Mouse (Mus musculus): Measurements from ENCODE around the gene 4930452B06Rik. TPM values are rescaled to one million over a fixed set of nuclear protein-coding genes. Genes with fewer than 3 reads are reported as not detected.

Gene 4930452B06Rik
- total RNA-seq, 2 experiments from 2014 or later = 8.5 to 9.7 TPM

DNA sequence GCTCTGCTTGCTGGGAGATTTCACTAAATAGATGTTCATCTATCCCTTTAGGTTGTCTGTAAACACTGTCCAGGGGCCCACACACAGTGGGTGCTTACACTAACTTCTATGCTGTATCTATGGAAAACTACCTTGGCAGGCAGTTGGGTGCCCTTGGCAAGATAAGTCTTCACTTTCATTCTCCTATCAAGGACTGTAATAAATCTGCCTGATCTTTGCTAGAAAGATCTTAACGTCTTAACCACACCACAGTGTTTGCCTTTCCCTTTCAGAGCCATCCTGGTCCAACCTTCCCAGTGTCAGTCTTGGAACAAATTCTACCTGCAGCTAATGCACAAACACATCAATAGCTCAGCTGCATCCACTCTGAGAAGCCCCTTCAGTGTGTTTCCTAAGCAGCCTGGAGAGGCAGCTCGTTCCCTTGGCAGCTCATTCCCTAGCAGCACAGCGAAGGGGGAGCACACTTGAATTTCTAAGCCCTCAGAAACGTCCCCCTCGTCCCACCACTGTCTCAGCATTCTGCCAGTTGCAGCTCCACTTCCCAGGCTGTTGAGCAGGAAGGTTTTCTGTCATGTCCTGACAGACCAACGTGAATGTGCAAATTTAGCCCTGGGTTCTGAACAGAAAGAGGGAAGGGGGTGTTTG, 273.7 kb downstream of the 4930452B06Rik start:
- peak in 1 of 2 experiments; percentile 17 for DNase-seq (ENCODE audit: low spot score in 2 of 2)
- intact Hi-C loops (cut with DNase I) = no loop called here
